Mouse (Mus musculus): ENCODE measurements at regions not wholly inside any gene's neighbourhood (a gene's known extent, or its start where the extent isn't known, plus 50 kb on each side); places are given as distances from the start of the nearest gene placed in this dataset.

GRCm38 (mm10) chr19:14789992-14790391, 192.1 kb upstream of the Tle4 start:
- no peak for DNase-seq (ENCODE audit: low spot score)

GRCm38 (mm10) chr19:14788630-14789029, 190.8 kb upstream of the Tle4 start:
- no peak for DNase-seq (ENCODE audit: low spot score)

- no peak for DNase-seq (ENCODE audit: low spot score)
Observed at GRCm38 (mm10) chr19:14786868-14787267, 189.0 kb upstream of the Tle4 start.

- no peak for DNase-seq (ENCODE audit: low spot score)
Observed at GRCm38 (mm10) chr19:14785661-14786060, 187.8 kb upstream of the Tle4 start.

- no peak for DNase-seq (ENCODE audit: low spot score)
Observed at GRCm38 (mm10) chr19:14777709-14778108, 179.9 kb upstream of the Tle4 start.

GRCm38 (mm10) chr19:14777198-14777597, 179.3 kb upstream of the Tle4 start:
- DNase-seq (ENCODE audit: low spot score) = no peak

GRCm38 (mm10) chr19:14776791-14777190, 178.9 kb upstream of the Tle4 start:
- DNase-seq (ENCODE audit: low spot score) = no peak

GRCm38 (mm10) chr19:14772794-14773193, 174.9 kb upstream of the Tle4 start:
- no peak for DNase-seq (ENCODE audit: low spot score)

- no peak for DNase-seq (ENCODE audit: low spot score)
Observed at GRCm38 (mm10) chr19:14752646-14753045, 154.8 kb upstream of the Tle4 start.

GRCm38 (mm10) chr19:14742361-14742760, 144.5 kb upstream of the Tle4 start:
- DNase-seq (ENCODE audit: low spot score) = no peak

- no peak for DNase-seq (ENCODE audit: low spot score)
Observed at GRCm38 (mm10) chr19:14740936-14741335, 143.1 kb upstream of the Tle4 start.

- no peak for DNase-seq (ENCODE audit: low spot score)
Observed at GRCm38 (mm10) chr19:14740139-14740538, 142.3 kb upstream of the Tle4 start.

- no peak for DNase-seq (ENCODE audit: low spot score)
Observed at GRCm38 (mm10) chr19:14736514-14736913, 138.7 kb upstream of the Tle4 start.

- DNase-seq (ENCODE audit: low spot score) = no peak
Observed at GRCm38 (mm10) chr19:14725329-14725728, 127.5 kb upstream of the Tle4 start.

GRCm38 (mm10) chr19:14724637-14725036, 126.8 kb upstream of the Tle4 start:
- DNase-seq (ENCODE audit: low spot score) = no peak

- DNase-seq (ENCODE audit: low spot score) = no peak
Observed at GRCm38 (mm10) chr19:14705791-14706190, 107.9 kb upstream of the Tle4 start.

GRCm38 (mm10) chr19:14701116-14701515, 103.3 kb upstream of the Tle4 start:
- no peak for DNase-seq (ENCODE audit: low spot score)

GRCm38 (mm10) chr19:14695369-14695768, 97.5 kb upstream of the Tle4 start:
- no peak for DNase-seq (ENCODE audit: low spot score)

GRCm38 (mm10) chr19:14692183-14692582, 94.3 kb upstream of the Tle4 start:
- no peak for DNase-seq (ENCODE audit: low spot score)

- DNase-seq (ENCODE audit: low spot score) = no peak
Observed at GRCm38 (mm10) chr19:14685628-14686027, 87.8 kb upstream of the Tle4 start.

GRCm38 (mm10) chr19:14684669-14685068, 86.8 kb upstream of the Tle4 start:
- DNase-seq (ENCODE audit: low spot score) = no peak

- no peak for DNase-seq (ENCODE audit: low spot score)
Observed at GRCm38 (mm10) chr19:14681306-14681705, 83.5 kb upstream of the Tle4 start.

GRCm38 (mm10) chr19:14679776-14680175, 81.9 kb upstream of the Tle4 start:
- no peak for DNase-seq (ENCODE audit: low spot score)

- DNase-seq (ENCODE audit: low spot score) = no peak
Observed at GRCm38 (mm10) chr19:14678584-14678983, 80.7 kb upstream of the Tle4 start.

- no peak for DNase-seq (ENCODE audit: low spot score)
Observed at GRCm38 (mm10) chr19:14676929-14677328, 79.1 kb upstream of the Tle4 start.

All from testis, postnatal 14 days (tissue).